Mouse (Mus musculus) thymus, adult 2 months (tissue): ENCODE data around the gene Nectin4.

Source experiments
- CTCF ChIP-seq: fragments of 200-500 bp; IDR thresholded peaks from 2 replicates; pipeline ENCODE4 v1.5.1; 2012; ENCODE audit warnings: mild to moderate bottlenecking, control low read depth, low read length, moderate library complexity, borderline replicate concordance; ENCODE audit not compliant: control insufficient read depth, poor library complexity, insufficient read depth; ENCODE audit errors: extremely low read depth
- POLR2A ChIP-seq: fragments of 200-500 bp; IDR thresholded peaks from 2 replicates; pipeline ENCODE4 v1.6.1; 2012; ENCODE audit warnings: mild to moderate bottlenecking, low read length, control low read depth, moderate library complexity; ENCODE audit not compliant: control insufficient read depth, poor library complexity, insufficient read depth; ENCODE audit errors: extremely low read depth

GRCm38 (mm10) chr1:171342262-171343207, 27.4 kb upstream of the Nectin4 start:
- TF ChIP-seq POLR2A (no peak), CTCF (no peak)
